Mouse (Mus musculus): ENCODE results near the gene Mier1.

DNA sequence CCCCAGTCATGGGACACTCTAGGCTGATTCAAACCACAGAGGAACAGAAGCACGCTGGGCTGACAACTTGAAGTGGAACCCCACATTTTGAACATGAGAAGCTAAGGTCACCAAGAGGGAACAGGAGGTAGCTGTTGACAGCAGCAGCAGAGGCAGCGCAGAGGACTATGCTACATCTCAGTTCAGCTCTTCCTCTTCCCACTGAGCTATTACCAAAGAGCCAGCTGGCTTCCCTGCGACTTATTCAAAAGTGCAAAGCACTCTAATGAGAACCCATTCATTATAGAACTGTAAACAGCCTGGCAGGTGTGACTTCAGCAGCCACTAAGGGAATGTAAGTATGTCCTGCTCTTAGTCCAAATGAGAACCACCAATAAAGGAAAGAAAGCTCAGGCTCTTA lies 65.4 kb downstream of the Mier1 start:
- TF ChIP-seq POLR2A (IDR thresholded peaks at IDR 0.05; ENCODE audit: low read depth, low read length) (no peak), CTCF (IDR thresholded peaks at IDR 0.05; ENCODE audit: borderline replicate concordance, insufficient read depth, low read length) (no peak)
